Mouse (Mus musculus) thymus, adult 2 months (tissue): ENCODE data around the gene Gnas. TPM values are rescaled to one million over a fixed set of nuclear protein-coding genes. Genes with fewer than 3 reads are reported as not detected.

ENCODE experiments used
- DNase-seq: peaks from one replicate; pipeline ENCODE4 v3.0.0; 2021
- H3K27ac ChIP-seq: fragments of 200-500 bp; 2 replicates; pipeline ENCODE4 v1.5.1; 2012; ENCODE audit warnings: low read length, control low read depth; ENCODE audit not compliant: control insufficient read depth, insufficient read depth
- H3K27me3 ChIP-seq: fragments of 200-500 bp; 2 replicates; pipeline ENCODE4 v1.6.1; 2012; ENCODE audit warnings: mild to moderate bottlenecking, low read length, moderate library complexity, mixed read lengths; ENCODE audit not compliant: control insufficient read depth, insufficient read depth
- H3K36me3 ChIP-seq: fragments of 200-500 bp; 2 replicates; pipeline ENCODE4 v1.6.1; 2012; ENCODE audit warnings: mild to moderate bottlenecking, low read length, moderate library complexity; ENCODE audit not compliant: control insufficient read depth, insufficient read depth
- H3K4me1 ChIP-seq: fragments of 200-500 bp; replicated peaks from 2 replicates; pipeline ENCODE4 v1.6.1; 2012; ENCODE audit warnings: low read length; ENCODE audit not compliant: control insufficient read depth, insufficient read depth
- H3K4me3 ChIP-seq: fragments of 200-500 bp; 2 replicates; pipeline ENCODE4 v1.5.1; 2012; ENCODE audit warnings: mild to moderate bottlenecking, low read length, control low read depth, moderate library complexity; ENCODE audit not compliant: control insufficient read depth, insufficient read depth
- CTCF ChIP-seq: fragments of 200-500 bp; IDR thresholded peaks from 2 replicates; pipeline ENCODE4 v1.5.1; 2012; ENCODE audit warnings: mild to moderate bottlenecking, control low read depth, low read length, moderate library complexity, borderline replicate concordance; ENCODE audit not compliant: control insufficient read depth, poor library complexity, insufficient read depth; ENCODE audit errors: extremely low read depth
- POLR2A ChIP-seq: fragments of 200-500 bp; IDR thresholded peaks from 2 replicates; pipeline ENCODE4 v1.6.1; 2012; ENCODE audit warnings: mild to moderate bottlenecking, low read length, control low read depth, moderate library complexity; ENCODE audit not compliant: control insufficient read depth, poor library complexity, insufficient read depth; ENCODE audit errors: extremely low read depth
- WGBS: fragments of 180-500 bp; shearing (Covaris S2); methylation state at CpG from one replicate; pipeline ENCODE4 v1.1.7; 2018; 5-methylcytosine and 5-hydroxymethylcytosine counted together
- polyA plus RNA-seq: library from polyadenylated mRNA; depleted of rRNA; stranded (reverse); fragments of >200 nt; gene quantifications from 2 replicates; pipeline ENCODE4 v1.2.3, GENCODE M21; 2012

Gene Gnas
- polyA plus RNA-seq, 1 experiment = 681 TPM

DNA sequence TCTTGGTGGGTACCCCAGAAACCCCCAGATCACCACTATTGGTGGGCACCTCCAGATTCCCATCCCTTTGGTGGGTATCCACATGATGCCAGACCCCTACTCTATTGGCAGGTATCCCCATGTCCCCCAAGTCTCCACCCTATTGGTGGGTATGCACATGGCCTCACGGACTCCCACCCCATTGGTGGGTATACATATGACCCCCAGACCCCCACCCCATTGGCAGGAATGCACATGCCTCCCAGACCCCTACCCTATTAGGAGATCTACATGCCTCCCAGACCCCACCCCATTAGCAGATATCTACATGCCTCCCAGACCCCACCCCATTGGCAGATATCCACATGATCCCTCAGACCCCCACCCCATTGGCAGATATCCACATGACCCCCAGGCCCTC, 55.6 kb downstream of the Gnas start:
- 95% methylated on average over 1 of the region's 1 CpGs for WGBS
- Histone ChIP-seq H3K27me3 (no peaks in the 10 kb centered on the region), H3K27ac (no peak overlapping the region), H3K36me3 (peaks cover 10% of the 10 kb centered on the region), H3K4me3 (no peak overlapping the region), H3K4me1 (peaks cover 9% of the 10 kb centered on the region)
- no peak for DNase-seq
- TF ChIP-seq POLR2A (no peak), CTCF (no peak)

DNA sequence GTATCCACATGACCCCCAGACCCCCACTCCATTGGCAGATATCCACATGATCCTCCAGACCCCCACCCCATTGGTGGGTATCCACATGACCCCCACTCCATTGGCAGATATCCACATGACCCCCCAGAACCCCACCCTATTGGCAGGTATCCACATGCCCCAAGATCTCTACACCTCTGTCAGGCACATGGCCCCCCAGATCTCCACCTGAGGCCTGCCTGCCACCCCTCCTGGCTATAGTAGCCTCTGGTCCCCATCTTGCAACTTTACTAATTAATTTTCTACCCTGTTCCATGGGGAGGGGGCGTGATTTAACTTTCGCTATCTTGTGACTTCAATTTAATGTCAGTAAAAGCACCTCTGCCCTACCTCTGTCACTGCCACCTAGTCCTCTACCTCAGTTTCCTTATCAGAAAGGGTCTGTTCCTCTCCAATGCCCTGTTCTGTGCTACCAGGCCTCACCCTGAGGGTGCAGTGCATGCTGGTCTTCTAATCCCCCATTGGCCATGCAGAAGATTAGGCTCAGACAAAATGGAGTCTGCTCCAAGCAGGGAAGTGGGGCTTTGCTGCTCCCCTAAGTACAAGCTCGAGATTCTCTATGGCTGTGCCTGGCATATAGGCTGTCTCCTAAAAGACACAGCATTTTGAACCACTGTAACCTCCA, 56.2 kb downstream of the Gnas start:
- TF ChIP-seq POLR2A (no peak), CTCF (no peak)
- Histone ChIP-seq H3K27me3 (no peaks in the 10 kb centered on the region), H3K27ac (no peak overlapping the region), H3K4me1 (peaks cover 13% of the 10 kb centered on the region), H3K36me3 (peaks cover 17% of the 10 kb centered on the region), H3K4me3 (no peak overlapping the region)
- WGBS = 93% methylated on average over 3 of the region's 3 CpGs
- no peak for DNase-seq

DNA sequence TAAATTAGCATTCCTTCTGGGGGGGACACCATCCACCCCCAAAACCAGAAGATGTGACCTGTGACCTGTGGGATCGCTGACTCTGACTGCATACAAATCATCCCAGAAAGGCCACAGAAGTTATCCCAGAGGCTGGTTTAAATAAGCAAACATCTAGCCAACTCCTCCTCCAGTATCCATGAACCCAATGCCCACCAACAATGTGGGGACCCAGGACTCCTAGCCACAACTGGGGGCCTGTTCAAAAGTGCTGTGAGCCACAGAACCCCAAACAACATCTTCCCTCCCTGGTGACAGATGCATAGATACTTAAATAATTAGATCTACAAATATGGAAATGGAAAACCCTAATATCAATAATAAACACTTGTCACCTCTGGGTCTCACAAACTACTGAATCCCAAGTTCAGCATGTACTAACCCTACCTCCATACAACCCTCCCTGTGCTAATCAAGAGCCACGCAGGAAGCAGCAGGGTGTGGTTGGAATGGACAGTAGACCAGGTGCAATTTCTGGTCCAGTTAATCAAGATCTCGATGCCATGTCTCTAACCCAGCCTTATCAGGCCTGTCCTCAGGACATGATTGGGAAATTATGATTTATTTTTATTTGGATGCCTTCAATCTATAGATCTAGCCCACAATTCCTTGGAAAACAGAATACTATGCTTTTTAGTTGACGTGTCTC, 56.9 kb downstream of the Gnas start:
- Histone ChIP-seq H3K27me3 (no peaks in the 10 kb centered on the region), H3K36me3 (peaks cover 24% of the 10 kb centered on the region), H3K27ac (no peak overlapping the region), H3K4me3 (no peak overlapping the region), H3K4me1 (peaks cover 13% of the 10 kb centered on the region)
- TF ChIP-seq POLR2A = no peak
- TF ChIP-seq CTCF = no peak
- no peak for DNase-seq
- 92% methylated on average over 4 of the region's 4 CpGs for WGBS

DNA sequence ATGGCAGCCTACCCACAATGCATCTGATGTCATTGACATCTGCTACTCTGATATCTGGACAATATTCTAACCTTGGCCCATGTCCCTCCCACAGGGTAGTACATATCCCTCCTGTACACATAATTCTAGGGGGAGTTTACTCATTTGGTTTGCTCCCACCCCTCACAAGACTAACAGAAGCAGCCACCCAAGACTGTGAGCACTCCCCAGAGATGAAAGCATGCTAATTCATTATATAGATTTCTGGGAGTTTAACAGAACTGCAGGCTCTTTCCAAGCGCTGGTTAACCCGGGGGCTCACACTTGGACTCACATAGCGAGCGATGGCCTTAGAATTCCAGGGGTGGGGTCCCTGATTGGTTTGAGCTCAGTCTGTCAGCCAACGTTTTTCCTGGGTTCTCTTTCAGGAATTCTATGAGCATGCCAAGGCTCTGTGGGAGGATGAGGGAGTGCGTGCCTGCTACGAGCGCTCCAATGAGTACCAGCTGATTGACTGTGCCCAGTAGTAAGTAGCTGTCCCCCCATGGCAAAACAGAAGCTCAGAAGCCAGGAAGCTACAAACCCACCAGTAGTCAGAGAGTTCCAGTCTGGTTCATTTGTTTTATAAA, 58.8 kb downstream of the Gnas start:
- H3K27me3 ChIP-seq = no peaks in the 10 kb centered on the region
- peaks cover 13% of the 10 kb centered on the region for H3K4me1 ChIP-seq
- no peak for TF ChIP-seq POLR2A
- no peak for TF ChIP-seq CTCF
- H3K27ac ChIP-seq = no peak overlapping the region
- H3K36me3 ChIP-seq = peaks cover 35% of the 10 kb centered on the region
- no peak for DNase-seq
- H3K4me3 ChIP-seq = no peak overlapping the region
- 91% methylated on average over 8 of the region's 8 CpGs for WGBS

DNA sequence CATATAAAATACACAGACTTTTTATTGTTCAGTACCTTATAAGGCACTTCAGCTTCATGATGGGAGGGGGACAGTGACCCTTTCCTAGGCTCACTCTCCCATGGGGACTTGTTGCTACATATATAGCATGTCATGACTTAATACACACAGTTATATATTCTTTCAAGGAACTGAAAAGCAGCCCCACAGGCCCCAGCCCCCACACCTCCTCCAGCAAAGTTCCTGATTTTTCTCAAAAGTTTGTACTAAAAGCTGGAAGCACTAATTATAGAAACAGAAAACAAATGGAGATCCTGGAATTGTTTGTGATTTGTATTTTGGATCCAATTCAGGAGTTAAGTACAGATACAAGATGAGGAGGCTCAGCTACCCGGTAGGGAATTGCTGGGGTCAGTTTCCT, 59.4 kb downstream of the Gnas start:
- TF ChIP-seq POLR2A (no peak), CTCF (no peak)
- WGBS = 17% methylated on average over 1 of the region's 1 CpGs
- H3K27me3 ChIP-seq = no peaks in the 10 kb centered on the region
- H3K36me3 ChIP-seq = peaks cover 35% of the 10 kb centered on the region
- peaks cover 13% of the 10 kb centered on the region for H3K4me1 ChIP-seq
- no peak overlapping the region for H3K4me3 ChIP-seq
- no peak overlapping the region for H3K27ac ChIP-seq
- DNase-seq = no peak

DNA sequence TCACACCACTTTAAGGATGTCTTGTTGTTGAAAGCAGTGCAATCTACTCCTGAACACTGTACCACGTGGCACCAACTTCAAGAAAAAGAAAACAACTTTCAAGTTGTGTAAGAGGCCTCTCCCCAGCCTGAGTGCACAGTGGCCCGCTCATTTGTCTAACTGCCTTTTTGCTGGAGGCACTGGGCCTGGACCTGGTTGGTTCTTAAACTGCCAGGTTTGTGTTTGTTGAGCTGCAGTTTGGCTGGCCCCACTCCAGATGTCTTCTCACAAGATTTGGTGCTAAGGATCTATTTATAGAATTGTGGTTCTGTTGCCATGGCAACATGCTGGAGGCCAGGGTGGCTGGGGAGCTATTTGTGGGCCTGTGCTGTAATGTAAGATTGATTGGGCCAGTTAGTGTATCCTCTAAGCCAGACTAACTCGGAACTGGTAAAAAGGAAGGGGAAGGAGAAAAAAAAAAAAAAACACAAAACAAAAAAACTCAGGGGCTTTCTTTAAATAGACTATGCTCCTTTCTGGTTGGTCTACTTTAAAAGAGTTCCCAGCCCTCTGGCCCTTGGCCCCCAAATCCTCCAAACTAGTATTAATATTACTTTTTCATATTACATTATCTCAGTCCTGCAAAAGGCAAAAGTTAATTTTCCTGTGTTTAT, 60.0 kb downstream of the Gnas start:
- Histone ChIP-seq H3K4me3 (no peak overlapping the region), H3K4me1 (peaks cover 13% of the 10 kb centered on the region)
- TF ChIP-seq POLR2A = no peak
- no peak for TF ChIP-seq CTCF

More for the DNA sequence above, 60.0 kb downstream of the Gnas start:
- Histone ChIP-seq H3K27ac (peak overlapping the region; percentile 11; the same call in 1 of the 2 replicates), H3K27me3 (no peaks in the 10 kb centered on the region), H3K36me3 (peaks cover 35% of the 10 kb centered on the region)
- WGBS = 4% methylated on average over 3 of the region's 3 CpGs
- no peak for DNase-seq
